Mouse (Mus musculus): ENCODE results near the gene Atxn2. TPM values are rescaled to one million over a fixed set of nuclear protein-coding genes. Genes with fewer than 3 reads are reported as not detected.

The Atxn2 gene
- polyA plus RNA-seq, 1 experiment from 2014 or later = 99.2 TPM

- Histone ChIP-seq H3K27me3 (ENCODE audit: control insufficient read depth, insufficient read depth, low read length) (no peaks in the 10 kb centered on the region), H3K9ac (ENCODE audit: low read length) (no peak overlapping the region), H3K4me3 (ENCODE audit: low read depth, low read length) (no peak overlapping the region), H3K27ac (ENCODE audit: low read depth, low read length) (no peak overlapping the region), H3K4me2 (ENCODE audit: low read depth, low read length, severe bottlenecking) (no peak overlapping the region), H3K4me1 (replicated peaks; ENCODE audit: control insufficient read depth, insufficient read depth, low read length) (no peaks in the 10 kb centered on the region), H3K36me3 (ENCODE audit: control insufficient read depth, insufficient read depth, low read length) (no peaks in the 10 kb centered on the region; the same call in 1 of the 2 replicates), H3K9me3 (ENCODE audit: control insufficient read depth, low read length) (no peaks in the 10 kb centered on the region)
- 75% methylated on average over 7 of the region's 7 CpGs for WGBS
- ATAC-seq (replicated peaks; ENCODE audit: low FRiP score) (no peak), DNase-seq (ENCODE audit: low spot score) (no peak)
These were observed 50.3 kb downstream of the Atxn2 start for GRCm38 (mm10) chr5:121761459-121761858.

- Histone ChIP-seq H3K4me1 (replicated peaks; ENCODE audit: control insufficient read depth, insufficient read depth, low read length) (no peaks in the 10 kb centered on the region), H3K4me2 (ENCODE audit: low read depth, low read length, severe bottlenecking) (no peak overlapping the region), H3K9ac (ENCODE audit: low read length) (no peak overlapping the region), H3K36me3 (ENCODE audit: control insufficient read depth, insufficient read depth, low read length) (no peaks in the 10 kb centered on the region), H3K4me3 (ENCODE audit: low read depth, low read length) (no peak overlapping the region), H3K9me3 (ENCODE audit: control insufficient read depth, low read length) (no peaks in the 10 kb centered on the region), H3K27ac (ENCODE audit: low read depth, low read length) (no peak overlapping the region), H3K27me3 (ENCODE audit: control insufficient read depth, insufficient read depth, low read length) (no peaks in the 10 kb centered on the region)
- DNase-seq (ENCODE audit: low spot score) (no peak), ATAC-seq (replicated peaks; ENCODE audit: low FRiP score) (no peak)
- 94% methylated on average over 6 of the region's 6 CpGs for WGBS
These were observed 51.8 kb downstream of the Atxn2 start for GRCm38 (mm10) chr5:121762949-121763348.

GRCm38 (mm10) chr5:121765020-121765419 is 53.9 kb downstream of the Atxn2 start:
- no peak overlapping the region for H3K4me3 ChIP-seq (ENCODE audit: low read depth, low read length)
- H3K36me3 ChIP-seq (ENCODE audit: control insufficient read depth, insufficient read depth, low read length) = no peaks in the 10 kb centered on the region
- H3K27me3 ChIP-seq (ENCODE audit: control insufficient read depth, insufficient read depth, low read length) = no peaks in the 10 kb centered on the region
- H3K9me3 ChIP-seq (ENCODE audit: control insufficient read depth, low read length) = no peaks in the 10 kb centered on the region
- ATAC-seq (replicated peaks; ENCODE audit: low FRiP score) (no peak), DNase-seq (ENCODE audit: low spot score) (no peak)
- H3K27ac ChIP-seq (ENCODE audit: low read depth, low read length) = no peak overlapping the region
- no peaks in the 10 kb centered on the region for H3K4me1 ChIP-seq (replicated peaks; ENCODE audit: control insufficient read depth, insufficient read depth, low read length)
- no peak overlapping the region for H3K9ac ChIP-seq (ENCODE audit: low read length)
- WGBS = 96% methylated on average over 2 of the region's 2 CpGs
- H3K4me2 ChIP-seq (ENCODE audit: low read depth, low read length, severe bottlenecking) = no peak overlapping the region

GRCm38 (mm10) chr5:121766038-121766773 is 55.1 kb downstream of the Atxn2 start:
- WGBS = 97% methylated on average over 4 of the region's 4 CpGs
- no peak for DNase-seq (ENCODE audit: low spot score)
- Histone ChIP-seq H3K4me1 (replicated peaks; ENCODE audit: control insufficient read depth, insufficient read depth, low read length) (no peaks in the 10 kb centered on the region), H3K36me3 (ENCODE audit: control insufficient read depth, insufficient read depth, low read length) (no peaks in the 10 kb centered on the region), H3K9ac (ENCODE audit: low read length) (no peak overlapping the region), H3K27ac (ENCODE audit: low read depth, low read length) (no peak overlapping the region), H3K27me3 (ENCODE audit: control insufficient read depth, insufficient read depth, low read length) (no peaks in the 10 kb centered on the region), H3K9me3 (ENCODE audit: control insufficient read depth, low read length) (no peaks in the 10 kb centered on the region), H3K4me3 (ENCODE audit: low read depth, low read length) (no peak overlapping the region), H3K4me2 (ENCODE audit: low read depth, low read length, severe bottlenecking) (no peak overlapping the region)
- no peak for ATAC-seq (replicated peaks; ENCODE audit: low FRiP score)

- Histone ChIP-seq H3K36me3 (ENCODE audit: control insufficient read depth, insufficient read depth, low read length) (0 out of 2 replicates have a peak, but pooled peaks cover 2% of the 10 kb centered on the region), H3K4me3 (ENCODE audit: low read depth, low read length) (no peak overlapping the region), H3K9me3 (ENCODE audit: control insufficient read depth, low read length) (no peaks in the 10 kb centered on the region), H3K4me1 (replicated peaks; ENCODE audit: control insufficient read depth, insufficient read depth, low read length) (no peaks in the 10 kb centered on the region), H3K27me3 (ENCODE audit: control insufficient read depth, insufficient read depth, low read length) (no peaks in the 10 kb centered on the region), H3K4me2 (ENCODE audit: low read depth, low read length, severe bottlenecking) (no peak overlapping the region), H3K27ac (ENCODE audit: low read depth, low read length) (no peak overlapping the region), H3K9ac (ENCODE audit: low read length) (no peak overlapping the region)
- no peak for DNase-seq (ENCODE audit: low spot score)
- 84% methylated on average over 2 of the region's 2 CpGs for WGBS
- no peak for ATAC-seq (replicated peaks; ENCODE audit: low FRiP score)
These were observed 56.4 kb downstream of the Atxn2 start for GRCm38 (mm10) chr5:121767564-121767963.

GRCm38 (mm10) chr5:121769827-121770226 is 58.7 kb downstream of the Atxn2 start:
- Histone ChIP-seq H3K27ac (ENCODE audit: low read depth, low read length) (no peak overlapping the region), H3K4me1 (replicated peaks; ENCODE audit: control insufficient read depth, insufficient read depth, low read length) (no peaks in the 10 kb centered on the region), H3K4me2 (ENCODE audit: low read depth, low read length, severe bottlenecking) (no peak overlapping the region), H3K9ac (ENCODE audit: low read length) (no peak overlapping the region), H3K27me3 (ENCODE audit: control insufficient read depth, insufficient read depth, low read length) (no peaks in the 10 kb centered on the region), H3K36me3 (ENCODE audit: control insufficient read depth, insufficient read depth, low read length) (peaks cover 5% of the 10 kb centered on the region; the same call in 1 of the 2 replicates), H3K9me3 (ENCODE audit: control insufficient read depth, low read length) (no peaks in the 10 kb centered on the region), H3K4me3 (ENCODE audit: low read depth, low read length) (no peak overlapping the region)
- DNase-seq (ENCODE audit: low spot score) = no peak
- 93% methylated on average over 7 of the region's 7 CpGs for WGBS
- no peak for ATAC-seq (replicated peaks; ENCODE audit: low FRiP score)

- ATAC-seq (replicated peaks; ENCODE audit: low FRiP score) = no peak
- H3K4me2 ChIP-seq (ENCODE audit: low read depth, low read length, severe bottlenecking) = no peak overlapping the region
- H3K9ac ChIP-seq (ENCODE audit: low read length) = no peak overlapping the region
- H3K27me3 ChIP-seq (ENCODE audit: control insufficient read depth, insufficient read depth, low read length) = no peaks in the 10 kb centered on the region
- H3K4me3 ChIP-seq (ENCODE audit: low read depth, low read length) = no peak overlapping the region
- H3K4me1 ChIP-seq (replicated peaks; ENCODE audit: control insufficient read depth, insufficient read depth, low read length) = no peaks in the 10 kb centered on the region
- H3K27ac ChIP-seq (ENCODE audit: low read depth, low read length) = no peak overlapping the region
- no peaks in the 10 kb centered on the region for H3K9me3 ChIP-seq (ENCODE audit: control insufficient read depth, low read length)
- 91% methylated on average over 3 of the region's 3 CpGs for WGBS
- DNase-seq (ENCODE audit: low spot score) = no peak
- peaks cover 5% of the 10 kb centered on the region; the same call in 1 of the 2 replicates for H3K36me3 ChIP-seq (ENCODE audit: control insufficient read depth, insufficient read depth, low read length)
These were observed 60.5 kb downstream of the Atxn2 start for GRCm38 (mm10) chr5:121771611-121772010.

- 92% methylated on average over 7 of the region's 7 CpGs for WGBS
- Histone ChIP-seq H3K9me3 (ENCODE audit: control insufficient read depth, low read length) (no peaks in the 10 kb centered on the region), H3K36me3 (ENCODE audit: control insufficient read depth, insufficient read depth, low read length) (peaks cover under 1% of the 10 kb centered on the region; the same call in 1 of the 2 replicates), H3K4me1 (replicated peaks; ENCODE audit: control insufficient read depth, insufficient read depth, low read length) (no peaks in the 10 kb centered on the region), H3K27ac (ENCODE audit: low read depth, low read length) (no peak overlapping the region), H3K27me3 (ENCODE audit: control insufficient read depth, insufficient read depth, low read length) (no peaks in the 10 kb centered on the region), H3K4me3 (ENCODE audit: low read depth, low read length) (no peak overlapping the region), H3K4me2 (ENCODE audit: low read depth, low read length, severe bottlenecking) (no peak overlapping the region), H3K9ac (ENCODE audit: low read length) (no peak overlapping the region)
- DNase-seq (ENCODE audit: low spot score) (no peak), ATAC-seq (replicated peaks; ENCODE audit: low FRiP score) (no peak)
These were observed 67.5 kb downstream of the Atxn2 start for GRCm38 (mm10) chr5:121778485-121779119.

Measured in forebrain, embryonic 11.5 days (tissue).